Mouse (Mus musculus) midbrain, embryonic 11.5 days (tissue): Measurements from ENCODE around the gene Pwp2. TPM values are rescaled to one million over a fixed set of nuclear protein-coding genes. Genes with fewer than 3 reads are reported as not detected.

Experiments
- ATAC-seq: fragments of 200-750 bp; cut with Nextera tagmentation; 2 replicates; pipeline ENCODE4 v1.8.0; 2017; ENCODE audit warnings: moderate TSS enrichment, moderate library complexity; ENCODE audit not compliant: low FRiP score
- DNase-seq: peaks from one replicate; pipeline ENCODE4 v3.0.0; 2015; ENCODE audit warnings: low spot score; ENCODE audit errors: missing footprints
- H3K27ac ChIP-seq: fragments of 300-500 bp; sonication (generic); 2 replicates; pipeline ENCODE4 v1.5.1; 2014; ENCODE audit warnings: low read depth, low read length
- H3K27me3 ChIP-seq: fragments of 300-500 bp; sonication (generic); 2 replicates; pipeline ENCODE4 v1.6.1; 2014; ENCODE audit warnings: mild to moderate bottlenecking, low read length, moderate library complexity, mixed read lengths; ENCODE audit not compliant: control insufficient read depth, insufficient read depth
- H3K36me3 ChIP-seq: fragments of 300-500 bp; sonication (generic); 2 replicates; pipeline ENCODE4 v1.6.1; 2014; ENCODE audit warnings: mild to moderate bottlenecking, low read length, moderate library complexity, mixed read lengths; ENCODE audit not compliant: control insufficient read depth, insufficient read depth
- H3K4me1 ChIP-seq: fragments of 300-500 bp; sonication (generic); 2 replicates; pipeline ENCODE4 v1.6.1; 2014; ENCODE audit warnings: low read length; ENCODE audit not compliant: control insufficient read depth, insufficient read depth
- H3K4me2 ChIP-seq: fragments of 300-500 bp; sonication (generic); 2 replicates; pipeline ENCODE4 v1.6.1; 2014; ENCODE audit warnings: mild to moderate bottlenecking, moderate library complexity
- H3K4me3 ChIP-seq: fragments of 300-500 bp; sonication (generic); 2 replicates; pipeline ENCODE4 v1.5.1; 2014; ENCODE audit warnings: low read depth, low read length
- H3K9ac ChIP-seq: fragments of 300-500 bp; sonication (generic); 2 replicates; pipeline ENCODE4 v1.6.1; 2014; ENCODE audit warnings: low read length
- H3K9me3 ChIP-seq: fragments of 300-500 bp; sonication (generic); 2 replicates; pipeline ENCODE4 v1.6.1; 2016; ENCODE audit warnings: low read length; ENCODE audit not compliant: control insufficient read depth
- WGBS: fragments of 180-500 bp; shearing (Covaris S2); extraction: QIAGEN DNeasy Blood & Tissue Kit; methylation state at CpG from one replicate; pipeline ENCODE4 v1.1.7; 2014; 5-methylcytosine and 5-hydroxymethylcytosine counted together
- polyA plus RNA-seq: library from polyadenylated mRNA; unstranded; fragments of >200 nt; fragmentation: Nextera tagmentation; extraction: Ambion mirVana; gene quantifications from 2 replicates; pipeline ENCODE4 v1.2.1, GENCODE M21; 2014

Gene Pwp2
- polyA plus RNA-seq, 1 experiment from 2014 or later = 19.0 TPM

DNA sequence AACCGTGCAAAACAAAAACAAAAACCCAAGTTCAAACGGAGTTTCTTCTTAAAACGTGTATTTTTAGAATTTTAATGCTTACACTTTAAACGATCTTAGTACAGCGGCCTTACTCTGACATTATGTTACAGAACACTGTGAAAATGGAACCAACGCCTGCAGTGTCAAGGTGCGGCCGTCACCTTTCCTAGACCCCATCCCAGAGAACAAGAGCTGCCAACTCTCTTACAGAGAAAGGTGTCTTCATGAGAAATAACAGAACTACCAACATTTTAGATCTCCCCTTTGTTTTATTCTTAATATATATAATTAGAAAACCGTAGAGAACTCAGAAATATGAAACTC, 404 bp upstream of the Pwp2 start:
- peak overlapping the region; percentile 45 for H3K4me3 ChIP-seq
- peaks cover 18% of the 10 kb centered on the region for H3K36me3 ChIP-seq
- H3K9me3 ChIP-seq = no peaks in the 10 kb centered on the region
- ATAC-seq (peak; percentile 56; the same call in 1 of the 2 replicates), DNase-seq (peak; percentile 85)
- H3K27ac ChIP-seq = peak overlapping the region; percentile 48; the same call in 1 of the 2 replicates
- peak overlapping the region; percentile 85 for H3K4me2 ChIP-seq
- H3K27me3 ChIP-seq = no peaks in the 10 kb centered on the region
- peaks cover 6% of the 10 kb centered on the region for H3K4me1 ChIP-seq
- peak overlapping the region; percentile 51 for H3K9ac ChIP-seq
- 24% methylated on average over 9 of the region's 9 CpGs for WGBS

DNA sequence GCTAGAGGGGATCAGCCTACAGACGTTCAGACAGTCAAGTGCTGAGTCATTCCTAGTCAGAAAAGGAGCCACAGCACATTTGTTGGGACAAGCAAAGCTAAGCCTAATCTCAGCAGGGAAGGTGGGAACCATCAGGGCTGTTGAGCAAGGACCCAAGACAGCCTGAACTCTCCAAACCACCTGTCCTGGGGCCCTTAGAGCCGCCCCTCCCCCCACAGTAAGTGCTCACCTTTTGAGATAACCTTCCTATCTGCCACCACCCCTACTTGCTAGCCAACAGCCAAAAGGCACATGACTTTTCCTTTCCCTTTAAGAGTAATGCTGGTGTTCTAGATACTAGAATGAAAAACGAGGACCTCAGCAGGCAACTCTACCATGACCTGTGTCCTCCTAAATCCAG, 1.4 kb downstream of the Pwp2 start:
- Histone ChIP-seq H3K4me3 (no peak overlapping the region; the same call in 1 of the 2 replicates), H3K4me2 (peak overlapping the region; percentile 85; the same call in 1 of the 2 replicates)

DNA sequence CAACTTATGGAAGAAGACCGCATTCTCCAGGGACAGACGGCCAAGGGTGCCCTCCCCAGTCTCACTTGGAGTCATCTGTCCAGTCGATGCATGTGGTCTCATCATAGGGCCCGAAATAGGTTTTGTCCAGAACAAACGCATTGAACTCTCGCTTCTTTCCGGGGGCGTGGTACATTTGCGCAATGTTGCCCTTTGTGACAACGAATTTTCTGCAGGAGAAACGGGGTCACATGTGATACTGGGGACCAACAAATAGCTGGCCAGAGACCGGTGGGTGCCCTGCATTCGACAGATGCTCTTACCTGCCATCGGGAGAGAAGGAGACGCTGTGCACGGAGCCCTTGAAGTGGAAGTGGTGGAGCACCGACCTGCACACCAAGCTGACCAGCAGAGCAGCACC, 2.6 kb downstream of the Pwp2 start:
- DNase-seq = no peak
- Histone ChIP-seq H3K27me3 (no peaks in the 10 kb centered on the region), H3K4me2 (no peak overlapping the region), H3K9ac (no peak overlapping the region), H3K9me3 (no peaks in the 10 kb centered on the region), H3K4me3 (no peak overlapping the region), H3K27ac (no peak overlapping the region), H3K4me1 (peaks cover 6% of the 10 kb centered on the region), H3K36me3 (peaks cover 19% of the 10 kb centered on the region)
- ATAC-seq = no peak
- WGBS = 97% methylated on average over 17 of the region's 17 CpGs

More for the DNA sequence above, 1.4 kb downstream of the Pwp2 start:
- ATAC-seq (no peak), DNase-seq (no peak)
- Histone ChIP-seq H3K27ac (no peak overlapping the region), H3K9ac (no peak overlapping the region; the same call in 1 of the 2 replicates), H3K9me3 (no peaks in the 10 kb centered on the region), H3K4me1 (peaks cover 6% of the 10 kb centered on the region), H3K27me3 (no peaks in the 10 kb centered on the region), H3K36me3 (peaks cover 21% of the 10 kb centered on the region)
- 79% methylated on average over 3 of the region's 3 CpGs for WGBS

DNA sequence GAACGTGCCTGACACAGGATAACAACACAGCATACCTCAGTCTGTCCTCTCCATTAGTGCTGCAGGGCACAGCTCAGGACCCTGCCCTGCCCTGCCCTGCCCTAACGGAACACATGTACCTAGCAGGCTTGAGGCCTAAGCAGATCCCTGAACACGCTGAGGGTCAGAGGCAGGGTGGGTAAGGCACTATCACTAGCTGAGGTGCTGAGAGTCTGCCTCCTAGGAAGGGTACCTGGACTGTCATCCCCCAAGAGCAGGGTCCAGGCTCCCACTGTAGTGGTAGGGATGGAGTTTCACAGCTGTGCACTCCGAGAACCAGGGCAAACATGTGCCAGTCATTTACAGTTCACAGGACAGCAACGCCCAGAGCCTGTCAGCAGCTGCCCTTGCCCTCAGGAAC, 10.5 kb downstream of the Pwp2 start:
- WGBS = 95% methylated on average over 5 of the region's 5 CpGs
- no peak overlapping the region for H3K27ac ChIP-seq
- H3K9ac ChIP-seq = no peak overlapping the region
- H3K36me3 ChIP-seq = peaks cover 37% of the 10 kb centered on the region
- H3K9me3 ChIP-seq = no peaks in the 10 kb centered on the region
- peaks cover 2% of the 10 kb centered on the region; the same call in 1 of the 2 replicates for H3K4me1 ChIP-seq
- no peak for ATAC-seq
- no peak overlapping the region for H3K4me2 ChIP-seq
- DNase-seq = peak; percentile 62
- H3K27me3 ChIP-seq = no peaks in the 10 kb centered on the region
- no peak overlapping the region for H3K4me3 ChIP-seq

DNA sequence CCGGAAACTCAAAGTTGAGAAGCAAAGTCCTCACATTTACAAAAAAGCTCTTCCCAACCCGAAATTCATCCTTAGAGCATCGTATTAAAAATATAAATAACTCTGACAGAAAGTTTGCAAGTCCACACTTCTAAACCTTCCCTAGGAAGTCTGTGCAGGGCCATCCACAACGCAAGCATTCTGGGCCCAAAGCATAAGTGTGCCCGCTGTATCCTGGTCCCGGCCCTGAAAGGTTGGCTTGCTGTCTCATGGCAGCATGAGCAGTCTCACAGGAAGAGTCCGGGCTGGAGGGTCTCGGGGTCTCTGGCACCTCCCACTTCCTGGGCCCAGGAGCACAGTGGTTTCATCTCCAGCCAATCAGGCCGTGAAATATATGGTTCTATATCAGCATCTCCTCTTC, 13.4 kb downstream of the Pwp2 start:
- Histone ChIP-seq H3K9ac (no peak overlapping the region), H3K27ac (no peak overlapping the region), H3K9me3 (no peaks in the 10 kb centered on the region), H3K4me2 (no peak overlapping the region), H3K36me3 (peaks cover 31% of the 10 kb centered on the region), H3K4me1 (peaks cover 6% of the 10 kb centered on the region), H3K4me3 (no peak overlapping the region), H3K27me3 (no peaks in the 10 kb centered on the region)
- ATAC-seq (no peak), DNase-seq (no peak)
- 89% methylated on average over 9 of the region's 9 CpGs for WGBS

DNA sequence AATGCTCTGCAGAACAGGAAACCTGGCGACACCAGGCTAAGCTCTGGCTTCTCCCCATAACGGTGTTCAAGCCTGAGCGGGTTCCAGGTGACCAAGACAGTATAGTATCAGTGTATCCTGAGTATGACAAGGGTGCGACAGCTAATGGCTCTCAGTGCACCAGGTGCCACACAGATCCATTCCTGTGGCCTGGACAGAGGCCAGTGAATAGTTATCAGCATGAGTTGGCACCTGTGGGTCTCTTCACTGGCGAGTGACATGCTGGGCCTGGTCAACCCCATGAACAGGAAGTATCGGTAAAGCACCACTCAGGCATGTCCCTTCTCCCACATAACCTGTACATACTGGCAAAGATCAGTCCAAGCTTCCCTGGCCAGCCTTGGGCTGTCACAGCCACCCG, 13.9 kb downstream of the Pwp2 start:
- Histone ChIP-seq H3K4me1 (peaks cover 6% of the 10 kb centered on the region), H3K9ac (no peak overlapping the region), H3K27ac (no peak overlapping the region), H3K4me3 (no peak overlapping the region), H3K36me3 (peaks cover 28% of the 10 kb centered on the region), H3K27me3 (no peaks in the 10 kb centered on the region), H3K9me3 (no peaks in the 10 kb centered on the region), H3K4me2 (no peak overlapping the region)
- WGBS = 94% methylated on average over 7 of the region's 7 CpGs
- ATAC-seq = no peak
- DNase-seq = peak; percentile 21

DNA sequence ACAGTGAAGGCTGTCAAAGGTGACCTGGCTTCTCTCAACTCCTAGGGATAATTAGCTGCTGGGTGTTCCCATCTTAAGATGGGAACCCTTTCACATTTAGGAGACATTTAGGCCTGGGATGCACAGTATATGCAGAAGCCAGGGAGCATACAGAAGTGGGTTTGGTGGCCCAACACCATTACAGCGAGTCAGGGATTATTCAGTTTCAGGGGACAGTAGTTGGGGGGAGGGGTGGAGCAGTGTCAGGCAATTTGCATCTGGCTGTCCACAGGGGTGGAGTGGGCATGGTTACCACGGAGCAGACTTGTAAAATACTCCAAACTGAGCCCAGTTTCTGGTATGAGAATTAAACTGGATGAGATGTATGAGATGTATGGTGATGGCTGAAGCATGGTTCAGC, 14.5 kb downstream of the Pwp2 start:
- H3K4me1 ChIP-seq = peaks cover 6% of the 10 kb centered on the region
- ATAC-seq = no peak
- WGBS = 65% methylated on average over 2 of the region's 2 CpGs
- H3K27me3 ChIP-seq = no peaks in the 10 kb centered on the region
- peaks cover 22% of the 10 kb centered on the region for H3K36me3 ChIP-seq
- H3K9ac ChIP-seq = no peak overlapping the region
- no peaks in the 10 kb centered on the region for H3K9me3 ChIP-seq
- no peak overlapping the region for H3K27ac ChIP-seq
- no peak overlapping the region for H3K4me3 ChIP-seq
- DNase-seq = peak; percentile 73
- no peak overlapping the region for H3K4me2 ChIP-seq

DNA sequence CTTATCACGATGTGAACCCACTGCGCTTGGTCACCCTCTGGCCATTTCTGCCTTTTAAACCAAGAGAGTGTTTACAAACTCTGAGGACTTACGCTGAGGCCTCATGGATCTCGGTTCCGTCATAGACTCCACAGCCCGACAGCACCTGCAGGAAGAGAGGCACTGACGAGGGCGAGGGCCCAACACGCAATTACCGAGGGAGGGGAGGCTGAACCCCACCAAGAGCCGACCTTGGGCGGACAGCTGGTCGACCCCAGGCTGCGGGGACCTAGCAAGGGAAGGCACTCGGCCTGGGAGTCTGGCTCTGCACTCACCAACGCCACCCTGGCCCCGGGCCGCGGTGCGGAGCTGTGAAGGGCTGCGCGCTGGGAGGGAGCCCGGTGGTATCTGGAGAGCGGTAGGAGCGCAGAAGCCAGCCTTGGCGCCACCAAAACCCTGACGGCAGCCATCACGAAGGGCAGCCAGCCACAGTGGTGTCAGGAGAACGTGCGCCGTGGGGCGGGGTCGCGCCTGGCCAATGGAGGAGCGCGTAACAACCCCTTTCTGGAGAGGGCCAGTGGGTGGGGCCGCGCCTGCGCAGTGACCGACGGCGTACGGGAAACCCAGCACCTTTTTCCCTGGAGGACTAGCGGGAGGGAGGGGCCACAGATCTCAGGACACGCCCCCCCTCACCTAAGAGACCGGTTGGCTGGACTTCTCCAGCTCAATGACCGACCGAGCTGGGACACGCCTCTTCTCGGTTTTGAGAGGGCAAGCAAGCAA, 15.5 kb downstream of the Pwp2 start, which contains the start of gene D10Jhu81e:
TSS of gene D10Jhu81e (minus strand) at position 502 of the 762 bp plus-strand sequence.
- H3K36me3 ChIP-seq = peaks cover 20% of the 10 kb centered on the region
- peak within 1 kb of the TSS; percentile 77 for H3K9ac ChIP-seq
- peak within 1 kb of the TSS; percentile 71 for H3K4me3 ChIP-seq
- H3K9me3 ChIP-seq = no peaks in the 10 kb centered on the region
- WGBS = 3% methylated on average over 50 of the region's 50 CpGs
- DNase-seq (peak; percentile 100), ATAC-seq (peak; percentile 97)
- H3K4me2 ChIP-seq = peak within 1 kb of the TSS; percentile 94
- no peaks in the 10 kb centered on the region for H3K27me3 ChIP-seq
- no peak within 1 kb of the TSS; the same call in 1 of the 2 replicates for H3K27ac ChIP-seq
- peaks cover 6% of the 10 kb centered on the region for H3K4me1 ChIP-seq

DNA sequence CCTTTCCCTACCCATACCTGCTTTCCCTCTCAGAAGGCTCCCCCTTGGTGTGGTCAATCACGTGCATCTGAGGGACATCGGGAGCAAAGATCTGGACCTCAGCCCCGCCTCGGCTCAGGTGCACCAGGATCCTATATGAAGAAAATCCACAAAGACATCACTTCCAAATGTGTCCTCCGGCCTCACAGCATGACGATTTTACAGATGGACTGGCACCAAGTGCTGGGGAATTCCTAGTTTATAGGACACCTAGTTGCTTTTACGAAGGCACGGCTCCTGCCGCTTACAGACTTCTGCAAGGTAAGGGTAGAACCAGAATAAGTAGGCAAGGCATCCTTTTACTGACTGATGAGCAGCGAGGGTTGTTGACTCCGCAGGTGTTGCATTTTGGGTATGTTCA, 16.2 kb downstream of the Pwp2 start:
- Histone ChIP-seq H3K27ac (no peak overlapping the region), H3K9me3 (no peaks in the 10 kb centered on the region), H3K4me3 (peak overlapping the region; percentile 71), H3K9ac (peak overlapping the region; percentile 77; the same call in 1 of the 2 replicates), H3K36me3 (peaks cover 17% of the 10 kb centered on the region), H3K4me1 (peaks cover 6% of the 10 kb centered on the region), H3K27me3 (no peaks in the 10 kb centered on the region), H3K4me2 (peak overlapping the region; percentile 94)
- DNase-seq = no peak
- ATAC-seq = no peak
- WGBS = 83% methylated on average over 11 of the region's 11 CpGs
